Mouse (Mus musculus) lung, adult 2 months (tissue): ENCODE data around the gene Plekhg3. TPM values are rescaled to one million over a fixed set of nuclear protein-coding genes. Genes with fewer than 3 reads are reported as not detected.

ENCODE experiments used
- DNase-seq: peaks from one replicate; pipeline ENCODE4 v3.0.0; 2022
- H3K4me1 ChIP-seq: fragments of 200-500 bp; 2 replicates; pipeline ENCODE4 v1.6.1; 2011; ENCODE audit warnings: low read length; ENCODE audit not compliant: control insufficient read depth, insufficient read depth
- H3K4me3 ChIP-seq: fragments of 200-500 bp; replicated peaks from 2 replicates; pipeline ENCODE3; 2011; ENCODE audit warnings: low read depth, mild to moderate bottlenecking, control low read depth, low read length; ENCODE audit errors: extremely low read depth
- CTCF ChIP-seq: fragments of 200-500 bp; IDR thresholded peaks from 2 replicates; pipeline ENCODE4 v1.5.1; 2011; ENCODE audit warnings: mild to moderate bottlenecking, low read length, control low read depth; ENCODE audit not compliant: insufficient read depth
- POLR2A ChIP-seq: fragments of 200-500 bp; IDR thresholded peaks from 2 replicates; pipeline ENCODE4 v1.6.1; 2011; ENCODE audit warnings: low read depth, mild to moderate bottlenecking, control low read depth, low read length, borderline replicate concordance; ENCODE audit errors: extremely low read depth
- WGBS: fragments of 180-500 bp; shearing (Covaris S2); methylation state at CpG from one replicate; pipeline ENCODE4 v1.1.7; 2018; 5-methylcytosine and 5-hydroxymethylcytosine counted together
- polyA plus RNA-seq: library from polyadenylated mRNA; depleted of rRNA; stranded (reverse); fragments of >200 nt; gene quantifications from 2 replicates; pipeline ENCODE4 v1.2.3, GENCODE M21; 2012; rRNA removed

Plekhg3 gene
- polyA plus RNA-seq, 1 experiment, result 20.4 TPM

- Histone ChIP-seq H3K4me1 (no peaks in the 10 kb centered on the region), H3K4me3 (no peak overlapping the region)
- TF ChIP-seq POLR2A (no peak), CTCF (no peak)
- 83% methylated on average over 6 of the region's 6 CpGs for WGBS
- no peak for DNase-seq
Observed at GRCm38 (mm10) chr12:76623374-76623773, 92.7 kb downstream of the Plekhg3 start.

Other genes starting within 250 kb of the Plekhg3 start
- 31.6 and 72.3 TPM in 2 replicates for gene Akap5, start 206.0 kb upstream of the Plekhg3 start, polyA plus RNA-seq
- 6.4 and 6.8 TPM in 2 replicates for gene Zbtb25, start 161.3 kb upstream of the Plekhg3 start, polyA plus RNA-seq
- gene Zbtb1, start 160.6 kb upstream of the Plekhg3 start, polyA plus RNA-seq, result 1.9 and 2.2 TPM in 2 replicates
- gene Hspa2, start 126.7 kb upstream of the Plekhg3 start, polyA plus RNA-seq, result 16.4 and 24.0 TPM in 2 replicates
- gene Ppp1r36, start 113.4 kb upstream of the Plekhg3 start, polyA plus RNA-seq, result 1.1 and 1.8 TPM in 2 replicates
- 1.1 and 3.3 TPM in 2 replicates for gene Sptb, start 179.7 kb downstream of the Plekhg3 start, polyA plus RNA-seq
- gene Churc1, start 234.6 kb downstream of the Plekhg3 start, polyA plus RNA-seq, result 27.6 and 41.4 TPM in 2 replicates
- 21.0 and 29.0 TPM in 2 replicates for gene Fntb, start 234.7 kb downstream of the Plekhg3 start, polyA plus RNA-seq